Mouse (Mus musculus) lung, postnatal 0 days (tissue): ENCODE measurements at regions not wholly inside any gene's neighbourhood (a gene's known extent, or its start where the extent isn't known, plus 50 kb on each side); places are given as distances from the start of the nearest gene placed in this dataset.

Experiments
- CTCF ChIP-seq: IDR thresholded peaks from 2 replicates; pipeline ENCODE4 v1.5.1; 2016; ENCODE audit warnings: antibody characterized with exemption, mild to moderate bottlenecking
- EP300 ChIP-seq: IDR thresholded peaks from 2 replicates; pipeline ENCODE4 v1.6.1; 2016; ENCODE audit warnings: antibody characterized with exemption, mild to moderate bottlenecking, control low read depth

DNA sequence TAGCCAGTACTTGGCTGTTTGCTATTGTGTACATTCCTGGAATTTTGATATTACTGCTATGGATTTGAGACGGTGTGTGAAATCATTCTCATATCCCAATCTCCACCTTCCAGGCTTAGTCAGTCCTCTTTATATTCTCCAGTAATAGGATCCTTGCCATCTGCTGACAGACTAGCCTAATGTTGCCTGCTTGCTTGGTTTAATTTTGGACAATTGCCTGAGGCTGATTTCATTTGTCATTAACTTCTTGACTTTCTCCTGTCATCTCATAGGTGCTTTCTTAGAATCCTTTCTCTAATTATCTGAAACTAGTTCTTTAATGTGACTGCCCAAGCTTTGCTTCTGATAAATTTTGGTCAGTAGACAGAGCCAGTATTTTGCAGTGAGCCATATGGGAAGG lies 696.2 kb downstream of the Hace1 start:
- TF ChIP-seq CTCF = no peak
- TF ChIP-seq EP300 = no peak
